Mouse (Mus musculus) cerebellum, adult 11-12 months (tissue): Measurements from ENCODE around the gene Dnajc17.

Experiments used
- DNase-seq: peaks from one replicate; pipeline ENCODE4 v3.0.0; 2022

Gene Dnajc17

GRCm38 (mm10) chr2:119157836-119158235, 50.8 kb downstream of the Dnajc17 start:
- DNase-seq: no peak

- peak; percentile 92 for DNase-seq
These were observed 51.7 kb downstream of the Dnajc17 start, which contains the start of gene Rmdn3 for GRCm38 (mm10) chr2:119156681-119157572. Gene Rmdn3 (minus strand): TSS chr2:119157034.

- DNase-seq: no peak
These were observed 52.4 kb downstream of the Dnajc17 start for GRCm38 (mm10) chr2:119156081-119156680.

- no peak for DNase-seq
These were observed 53.2 kb downstream of the Dnajc17 start for GRCm38 (mm10) chr2:119155388-119155787.

- DNase-seq: no peak
These were observed 53.9 kb downstream of the Dnajc17 start for GRCm38 (mm10) chr2:119154683-119155082.

GRCm38 (mm10) chr2:119152255-119152654, 56.3 kb downstream of the Dnajc17 start:
- no peak for DNase-seq

- DNase-seq: no peak
These were observed 60.8 kb downstream of the Dnajc17 start for GRCm38 (mm10) chr2:119147775-119148174.

GRCm38 (mm10) chr2:119147160-119147678, 61.4 kb downstream of the Dnajc17 start:
- no peak for DNase-seq

- DNase-seq: no peak
These were observed 62.2 kb downstream of the Dnajc17 start for GRCm38 (mm10) chr2:119146435-119146834.

GRCm38 (mm10) chr2:119145199-119145598, 63.4 kb downstream of the Dnajc17 start:
- DNase-seq: no peak

GRCm38 (mm10) chr2:119136346-119136898, 72.2 kb downstream of the Dnajc17 start:
- no peak for DNase-seq
